Mouse (Mus musculus): ENCODE measurements around the gene Rps19bp1.

DNA sequence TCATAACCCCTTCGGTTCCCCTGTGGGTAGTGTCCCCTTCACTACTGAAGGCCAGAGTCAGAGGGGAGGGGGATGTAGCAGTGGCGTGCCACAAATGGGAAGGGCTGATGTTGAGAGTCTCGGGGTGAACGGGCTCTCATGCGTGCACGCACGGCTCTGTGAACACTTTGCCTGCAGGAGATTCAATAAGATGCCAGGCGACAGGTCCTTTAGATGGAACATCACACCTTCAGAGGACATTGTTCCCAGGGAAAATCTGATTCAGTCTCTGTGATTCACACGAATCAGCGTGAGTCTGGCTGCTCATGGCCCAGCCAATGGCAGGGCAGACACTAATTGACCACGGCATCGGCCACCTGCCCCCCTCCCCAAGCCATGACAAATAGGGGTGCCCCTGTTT lies 40.1 kb upstream of the Rps19bp1 start:
- TF ChIP-seq CTCF (IDR thresholded peaks at IDR 0.05; ENCODE audit: low read depth, low read length), result no peak
- TF ChIP-seq POLR2A (IDR thresholded peaks at IDR 0.05; ENCODE audit: borderline replicate concordance, low read depth, low read length), result no peak

All from bone marrow macrophage, adult 2 months (primary cell).